Mouse (Mus musculus) heart, embryonic 10.5 days (tissue): ENCODE data around the gene Jsrp1. TPM values are rescaled to one million over a fixed set of nuclear protein-coding genes. Genes with fewer than 3 reads are reported as not detected.

Source experiments
- DNase-seq: peaks from one replicate; pipeline ENCODE4 v3.0.0-alpha.2; 2017; ENCODE audit warnings: low spot score
- H3K27ac ChIP-seq: fragments of 300-500 bp; sonication (generic); 2 replicates; pipeline ENCODE4 v1.5.1; 2016; ENCODE audit warnings: mild to moderate bottlenecking
- H3K27me3 ChIP-seq: fragments of 300-500 bp; sonication (generic); 2 replicates; pipeline ENCODE4 v1.6.1; 2016; ENCODE audit warnings: mild to moderate bottlenecking; ENCODE audit not compliant: poor library complexity, insufficient read depth, severe bottlenecking
- H3K36me3 ChIP-seq: fragments of 300-500 bp; sonication (generic); 2 replicates; pipeline ENCODE4 v1.6.1; 2016; ENCODE audit warnings: mild to moderate bottlenecking, moderate library complexity
- H3K4me1 ChIP-seq: fragments of 300-500 bp; sonication (generic); 2 replicates; pipeline ENCODE4 v1.6.1; 2016; ENCODE audit warnings: mild to moderate bottlenecking
- H3K4me3 ChIP-seq: fragments of 300-500 bp; sonication (generic); 2 replicates; pipeline ENCODE4 v1.5.1; 2016; ENCODE audit warnings: mild to moderate bottlenecking, moderate library complexity
- H3K9me3 ChIP-seq: fragments of 300-500 bp; sonication (generic); 2 replicates; pipeline ENCODE4 v1.6.1; 2016; ENCODE audit warnings: mild to moderate bottlenecking, moderate library complexity
- WGBS: fragments of 180-500 bp; shearing (Covaris S2); methylation state at CpG from one replicate; pipeline ENCODE4 v1.1.7; 2016; 5-methylcytosine and 5-hydroxymethylcytosine counted together
- polyA plus RNA-seq: library from polyadenylated mRNA; unstranded; fragments of >200 nt; fragmentation: Nextera tagmentation; extraction: Ambion mirVana; gene quantifications from 2 replicates; pipeline ENCODE4 v1.2.1, GENCODE M21; 2016

The Jsrp1 gene
- polyA plus RNA-seq, 1 experiment from 2014 or later: 8.8 TPM

DNA sequence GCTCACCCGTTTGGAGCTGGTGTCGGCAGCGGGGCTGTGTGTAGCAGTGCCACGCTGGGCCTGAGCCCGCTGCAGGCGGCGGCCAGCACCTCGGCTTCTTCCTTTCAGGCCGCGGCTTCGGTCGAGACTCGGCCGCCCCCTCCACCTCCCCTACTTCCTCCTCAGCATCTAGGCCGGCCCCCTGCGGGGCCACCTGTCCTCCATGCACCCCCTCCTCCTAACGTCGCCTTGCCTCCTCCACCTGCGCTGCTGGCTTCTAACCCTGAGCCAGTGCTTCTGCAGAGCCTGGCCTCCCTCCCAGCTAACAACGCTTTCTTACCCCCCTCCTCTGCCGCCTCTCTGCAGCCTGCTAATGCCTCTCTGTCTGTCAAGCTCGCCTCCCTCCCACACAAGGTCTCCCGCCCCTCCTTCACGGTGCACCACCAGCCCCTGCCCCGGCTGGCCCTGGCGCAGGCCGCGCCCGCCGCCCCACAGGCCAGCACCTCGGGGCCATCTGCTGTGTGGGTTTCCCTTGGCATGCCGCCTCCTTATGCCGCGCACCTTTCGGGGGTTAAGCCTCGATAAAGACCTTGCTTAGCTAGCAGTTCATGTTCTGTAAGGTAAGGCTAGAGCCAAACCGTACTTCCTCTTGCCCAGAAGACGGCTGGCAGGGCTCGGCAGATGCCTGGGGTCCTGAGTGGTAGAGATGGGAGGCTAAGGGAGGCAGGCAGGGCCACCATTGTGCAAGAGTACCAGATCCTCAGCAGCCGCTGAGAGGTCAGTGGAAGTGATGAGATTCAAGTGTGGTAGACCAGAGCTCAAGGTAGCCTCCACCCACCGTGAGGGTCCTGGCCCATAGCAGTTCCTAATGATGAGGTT, 20.9 kb downstream of the Jsrp1 start:
- peak overlapping the region; percentile 65 for H3K27ac ChIP-seq
- WGBS: 76% methylated on average over 41 of the region's 41 CpGs

DNA sequence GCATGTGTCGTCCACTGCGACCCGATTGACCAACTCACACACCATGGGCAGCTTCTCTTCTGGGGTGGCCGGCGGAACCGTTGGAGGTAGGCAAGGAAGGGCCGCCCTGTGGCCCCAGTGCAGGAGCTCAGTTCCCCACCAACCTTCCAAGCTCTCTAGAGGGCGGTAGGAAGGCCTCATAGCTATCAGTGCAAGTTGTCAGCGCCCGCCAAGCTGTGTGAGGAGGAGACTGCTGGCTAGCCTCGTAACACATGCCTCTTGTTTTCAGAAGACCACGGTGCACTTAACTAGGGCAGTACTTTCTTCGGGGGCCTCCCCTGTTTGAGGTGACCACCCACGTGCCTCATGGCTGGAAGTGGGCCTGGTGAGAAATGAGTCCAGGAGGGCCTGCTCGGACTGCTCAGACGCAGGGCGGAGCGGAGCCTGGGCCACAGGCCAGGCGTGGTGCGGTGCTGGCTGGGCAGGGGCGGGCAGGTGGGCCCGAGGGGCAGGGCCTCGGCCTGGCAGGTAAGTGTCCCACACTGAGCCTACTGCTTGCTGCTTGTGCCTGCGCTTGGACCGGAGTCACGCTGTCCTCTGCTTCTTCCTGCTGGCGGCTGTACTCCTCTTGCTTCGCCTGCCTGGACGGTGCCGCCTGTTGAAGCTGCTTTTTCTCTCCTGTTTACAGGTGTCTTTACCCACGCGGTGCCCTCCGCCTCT, 21.7 kb downstream of the Jsrp1 start:
- no peaks in the 10 kb centered on the region for H3K27me3 ChIP-seq
- no peaks in the 10 kb centered on the region for H3K9me3 ChIP-seq
- H3K4me1 ChIP-seq: peaks cover 36% of the 10 kb centered on the region
- WGBS: 67% methylated on average over 33 of the region's 33 CpGs
- peak overlapping the region; percentile 65 for H3K27ac ChIP-seq
- H3K36me3 ChIP-seq: peaks cover 98% of the 10 kb centered on the region
- DNase-seq: peak; percentile 86
- peak overlapping the region; percentile 3; the same call in 1 of the 2 replicates for H3K4me3 ChIP-seq

More for the DNA sequence above, 20.9 kb downstream of the Jsrp1 start:
- Histone ChIP-seq H3K36me3 (peaks cover 92% of the 10 kb centered on the region), H3K9me3 (no peaks in the 10 kb centered on the region), H3K4me3 (peak overlapping the region; percentile 3; the same call in 1 of the 2 replicates), H3K4me1 (peaks cover 43% of the 10 kb centered on the region), H3K27me3 (no peaks in the 10 kb centered on the region)
- DNase-seq: no peak

DNA sequence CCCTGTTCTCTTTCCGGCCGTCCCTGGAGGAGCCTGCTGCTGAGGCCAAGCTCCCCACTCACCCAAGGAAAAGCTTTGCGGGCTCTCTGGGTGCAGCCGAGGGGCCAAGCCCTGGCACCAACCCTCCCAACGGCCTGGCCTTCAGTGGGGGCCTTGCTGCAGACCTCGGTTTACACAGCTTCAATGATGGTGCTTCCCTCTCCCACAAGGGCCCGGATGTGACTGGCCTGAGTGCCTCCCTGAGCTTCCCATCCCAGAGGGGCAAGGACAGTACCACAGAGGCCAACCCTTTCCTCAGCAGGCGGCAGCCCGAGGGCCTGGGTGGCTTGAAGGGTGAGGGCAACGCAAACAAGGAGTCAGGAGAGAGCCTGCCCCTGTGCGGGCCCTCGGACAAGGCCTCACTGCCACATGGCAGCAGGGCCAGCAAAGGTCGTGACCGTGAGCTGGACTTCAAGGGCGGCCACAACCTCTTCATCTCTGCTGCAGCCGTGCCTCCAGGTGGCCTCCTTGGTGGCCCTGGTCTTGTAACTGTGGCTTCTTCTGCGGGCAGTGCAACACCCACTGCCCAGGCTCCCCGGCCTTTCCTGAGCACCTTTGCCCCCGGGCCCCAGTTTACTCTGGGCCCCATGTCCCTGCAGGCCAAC, 22.4 kb downstream of the Jsrp1 start:
- DNase-seq: no peak
- Histone ChIP-seq H3K4me3 (no peak overlapping the region), H3K9me3 (no peaks in the 10 kb centered on the region), H3K36me3 (peaks cover 98% of the 10 kb centered on the region), H3K27me3 (no peaks in the 10 kb centered on the region), H3K4me1 (peaks cover 28% of the 10 kb centered on the region), H3K27ac (peak overlapping the region; percentile 57)
- WGBS: 85% methylated on average over 19 of the region's 19 CpGs

DNA sequence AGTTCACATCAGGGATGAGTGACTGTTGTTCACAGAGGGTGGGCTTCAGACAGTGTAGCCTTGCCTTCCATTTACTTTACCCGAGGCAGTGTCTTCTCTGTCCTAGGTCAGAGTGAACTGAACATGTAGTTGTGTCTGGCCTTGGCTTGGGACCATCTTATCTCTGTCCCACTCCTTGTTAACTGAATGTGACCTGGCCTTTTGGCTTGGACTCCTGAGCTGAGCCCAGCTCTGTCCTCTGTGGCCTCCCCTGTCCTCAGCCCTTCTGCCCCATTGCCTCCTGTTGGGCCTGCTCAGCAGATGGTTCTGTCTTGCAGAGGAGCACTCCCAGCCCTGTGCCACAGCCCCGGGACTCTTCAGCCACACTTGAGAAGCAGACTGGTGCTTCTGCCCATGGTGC, 25.8 kb downstream of the Jsrp1 start:
- H3K27me3 ChIP-seq: no peaks in the 10 kb centered on the region
- H3K9me3 ChIP-seq: no peaks in the 10 kb centered on the region
- 74% methylated on average over 2 of the region's 2 CpGs for WGBS
- no peak overlapping the region for H3K27ac ChIP-seq
- H3K4me3 ChIP-seq: no peak overlapping the region
- H3K36me3 ChIP-seq: peaks cover 98% of the 10 kb centered on the region
- peaks cover 22% of the 10 kb centered on the region for H3K4me1 ChIP-seq
- no peak for DNase-seq

DNA sequence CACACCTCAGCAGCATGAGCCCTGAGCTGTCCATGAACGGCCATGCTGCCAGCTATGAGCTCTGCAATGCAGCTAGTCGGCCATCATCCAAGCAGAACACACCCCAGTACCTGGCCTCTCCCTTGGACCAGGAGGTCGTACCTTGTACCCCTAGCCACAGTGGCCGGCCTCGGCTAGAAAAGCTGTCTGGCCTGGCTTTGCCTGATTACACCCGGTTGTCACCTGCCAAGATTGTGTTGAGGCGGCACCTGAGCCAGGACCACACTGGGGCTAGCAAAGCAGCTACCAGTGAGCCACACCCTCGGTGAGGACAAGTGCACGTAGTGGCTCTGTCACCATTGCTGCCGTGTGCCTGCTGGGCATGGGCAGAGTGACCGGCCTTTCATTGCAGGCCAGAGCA, 27.3 kb downstream of the Jsrp1 start:
- Histone ChIP-seq H3K27me3 (no peaks in the 10 kb centered on the region), H3K9me3 (no peaks in the 10 kb centered on the region), H3K27ac (no peak overlapping the region), H3K36me3 (peaks cover 98% of the 10 kb centered on the region), H3K4me1 (peaks cover 7% of the 10 kb centered on the region), H3K4me3 (no peak overlapping the region; the same call in 1 of the 2 replicates)
- DNase-seq: no peak
- 91% methylated on average over 11 of the region's 11 CpGs for WGBS

DNA sequence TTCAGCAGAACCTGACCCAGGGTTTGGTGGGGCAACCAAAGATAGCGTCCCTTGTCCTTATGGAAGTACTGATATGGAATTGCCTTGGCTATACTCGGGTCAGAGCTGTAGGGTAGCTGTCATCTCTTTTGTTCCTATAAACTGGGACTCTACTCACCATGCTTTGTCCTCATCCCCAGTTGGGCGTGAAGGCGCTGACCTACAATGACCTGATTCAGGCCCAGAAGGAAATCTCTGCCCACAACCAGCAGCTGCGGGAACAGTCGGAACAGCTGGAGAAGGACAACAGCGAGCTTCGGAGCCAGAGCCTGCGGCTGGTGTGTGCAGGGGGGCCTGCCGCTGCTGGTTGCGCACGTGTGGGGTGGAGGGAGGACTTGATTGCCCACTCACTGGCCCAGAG, 28.4 kb downstream of the Jsrp1 start:
- H3K27ac ChIP-seq: no peak overlapping the region
- H3K4me3 ChIP-seq: no peak overlapping the region

DNA sequence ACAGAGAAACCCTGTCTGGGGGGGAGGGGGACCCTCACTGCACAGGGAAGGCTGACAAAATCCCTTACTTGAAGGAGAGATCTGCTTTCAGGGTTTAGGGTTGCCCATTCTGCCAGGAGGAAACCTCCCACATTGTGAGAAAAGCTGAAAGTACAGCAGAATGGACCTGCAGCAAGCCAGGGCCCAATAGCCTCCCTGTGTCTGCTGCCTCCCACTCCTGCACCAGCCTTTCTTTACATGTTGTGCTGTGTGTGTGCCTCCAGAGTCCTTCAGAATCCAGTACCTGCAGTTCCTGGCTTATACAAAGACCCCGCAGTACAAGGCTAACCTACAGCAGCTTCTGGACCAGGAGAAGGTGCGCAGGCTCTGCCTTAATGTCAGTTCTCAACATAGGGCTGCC, 29.0 kb downstream of the Jsrp1 start:
- no peaks in the 10 kb centered on the region for H3K9me3 ChIP-seq
- DNase-seq: no peak
- WGBS: 95% methylated on average over 2 of the region's 2 CpGs
- H3K4me1 ChIP-seq: no peaks in the 10 kb centered on the region
- H3K27ac ChIP-seq: no peak overlapping the region
- peaks cover 100% of the 10 kb centered on the region for H3K36me3 ChIP-seq
- no peaks in the 10 kb centered on the region for H3K27me3 ChIP-seq
- no peak overlapping the region for H3K4me3 ChIP-seq

More for the DNA sequence above, 28.4 kb downstream of the Jsrp1 start:
- Histone ChIP-seq H3K9me3 (no peaks in the 10 kb centered on the region), H3K4me1 (no peaks in the 10 kb centered on the region), H3K36me3 (peaks cover 98% of the 10 kb centered on the region), H3K27me3 (no peaks in the 10 kb centered on the region)
- WGBS: 90% methylated on average over 12 of the region's 12 CpGs
- no peak for DNase-seq

DNA sequence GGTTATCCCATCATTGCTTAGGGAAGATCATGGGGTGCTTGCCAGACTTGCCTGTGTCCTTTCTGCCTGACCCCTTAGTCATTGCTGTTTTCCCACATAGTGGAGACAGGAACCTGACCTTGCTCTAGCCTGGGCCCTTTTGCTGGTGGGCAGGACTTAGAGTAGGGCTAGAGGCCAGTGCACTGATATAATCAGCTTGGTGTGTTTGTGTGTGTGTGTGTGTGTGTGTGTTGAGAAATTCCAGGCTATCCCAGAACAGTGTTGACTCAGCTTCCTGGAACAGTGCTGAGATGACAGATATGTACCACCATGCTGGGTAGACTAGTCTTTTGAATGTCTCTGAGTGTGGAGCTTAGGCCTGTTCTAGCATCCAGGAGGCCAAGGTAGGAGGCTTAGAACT, 33.7 kb downstream of the Jsrp1 start:
- no peak overlapping the region for H3K27ac ChIP-seq
- no peak overlapping the region for H3K4me3 ChIP-seq
- peaks cover 16% of the 10 kb centered on the region for H3K4me1 ChIP-seq
- no peaks in the 10 kb centered on the region for H3K9me3 ChIP-seq
- peaks cover 98% of the 10 kb centered on the region for H3K36me3 ChIP-seq
- DNase-seq: no peak
- H3K27me3 ChIP-seq: no peaks in the 10 kb centered on the region

DNA sequence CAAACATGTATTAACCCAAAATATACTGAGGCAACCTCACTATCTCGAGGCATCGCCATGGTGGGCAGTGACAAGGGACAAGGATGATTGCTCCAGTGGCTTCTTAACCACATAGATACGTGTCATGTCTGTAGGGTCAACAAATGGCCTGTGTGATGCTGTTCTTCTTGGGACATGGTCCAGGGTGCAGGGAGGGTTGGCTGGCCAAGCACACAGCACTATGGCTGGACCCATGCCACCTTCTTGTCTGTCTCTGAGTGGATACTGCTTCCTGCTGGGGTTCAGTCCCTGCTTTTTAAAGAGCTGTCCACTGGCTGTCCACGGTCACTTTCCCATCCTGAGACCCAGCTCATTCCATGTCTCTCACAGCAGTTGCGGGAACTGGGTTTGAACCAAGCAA, 36.2 kb downstream of the Jsrp1 start:
- Histone ChIP-seq H3K27ac (no peak overlapping the region), H3K4me3 (no peak overlapping the region), H3K4me1 (peaks cover 41% of the 10 kb centered on the region), H3K9me3 (no peaks in the 10 kb centered on the region), H3K36me3 (peaks cover 95% of the 10 kb centered on the region), H3K27me3 (no peaks in the 10 kb centered on the region)
- no peak for DNase-seq
- WGBS: 94% methylated on average over 5 of the region's 5 CpGs

DNA sequence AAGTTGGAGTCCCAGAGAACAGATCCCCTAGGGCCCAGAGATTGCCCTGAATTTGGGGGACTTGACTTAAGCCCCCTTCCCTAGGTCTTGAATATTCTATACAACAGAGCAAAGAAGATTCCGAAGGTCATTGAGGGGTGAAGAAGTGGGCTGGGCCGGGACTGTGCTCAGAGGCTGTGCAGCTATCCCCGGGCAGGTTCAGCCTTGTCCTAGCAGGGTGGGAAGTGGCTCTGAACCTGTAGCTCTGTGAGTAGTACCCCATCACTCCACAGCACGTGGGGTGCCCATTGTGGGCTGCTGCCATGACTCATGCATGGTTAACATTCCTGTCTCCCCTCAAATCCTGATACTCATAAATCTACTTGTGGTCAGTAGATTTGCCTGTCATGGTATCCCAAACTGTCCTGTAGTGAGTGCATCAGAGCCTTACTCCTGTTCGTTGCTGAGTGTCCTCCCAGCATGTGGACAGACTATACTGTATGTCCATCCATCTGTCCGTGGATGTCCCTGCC, 36.9 kb downstream of the Jsrp1 start:
- H3K4me1 ChIP-seq: peaks cover 41% of the 10 kb centered on the region
- H3K9me3 ChIP-seq: no peaks in the 10 kb centered on the region
- H3K36me3 ChIP-seq: peaks cover 95% of the 10 kb centered on the region

DNA sequence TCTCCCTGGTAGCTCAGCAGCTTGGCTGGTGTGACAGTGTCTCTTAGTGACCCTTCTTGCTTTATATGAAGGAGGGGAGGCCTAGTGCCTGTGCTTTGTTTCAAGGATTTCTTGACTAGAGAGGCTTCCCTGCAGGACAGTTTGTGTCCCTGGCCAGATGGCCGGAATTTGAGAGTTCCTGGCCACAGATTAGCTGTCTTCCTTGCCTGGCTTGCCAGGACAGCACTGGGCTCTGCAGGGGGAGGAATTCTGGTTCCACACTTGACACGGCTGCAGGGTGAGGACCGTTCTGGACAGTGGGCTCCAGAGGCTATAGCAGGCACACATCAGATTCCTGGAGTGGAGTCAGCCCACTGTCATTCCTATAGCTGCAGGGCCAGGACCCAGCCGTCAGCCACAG, 37.6 kb downstream of the Jsrp1 start:
- Histone ChIP-seq H3K9me3 (no peaks in the 10 kb centered on the region), H3K27me3 (no peaks in the 10 kb centered on the region), H3K27ac (peak overlapping the region; percentile 62), H3K4me3 (no peak overlapping the region), H3K36me3 (peaks cover 95% of the 10 kb centered on the region), H3K4me1 (peaks cover 41% of the 10 kb centered on the region)
- no peak for DNase-seq
- 61% methylated on average over 4 of the region's 4 CpGs for WGBS

More for the DNA sequence above, 36.9 kb downstream of the Jsrp1 start:
- 80% methylated on average over 6 of the region's 6 CpGs for WGBS
- DNase-seq: no peak
- Histone ChIP-seq H3K27ac (0 out of 2 replicates have a peak overlapping the region, but pooled peaks have one; percentile 62), H3K27me3 (no peaks in the 10 kb centered on the region), H3K4me3 (no peak overlapping the region)

DNA sequence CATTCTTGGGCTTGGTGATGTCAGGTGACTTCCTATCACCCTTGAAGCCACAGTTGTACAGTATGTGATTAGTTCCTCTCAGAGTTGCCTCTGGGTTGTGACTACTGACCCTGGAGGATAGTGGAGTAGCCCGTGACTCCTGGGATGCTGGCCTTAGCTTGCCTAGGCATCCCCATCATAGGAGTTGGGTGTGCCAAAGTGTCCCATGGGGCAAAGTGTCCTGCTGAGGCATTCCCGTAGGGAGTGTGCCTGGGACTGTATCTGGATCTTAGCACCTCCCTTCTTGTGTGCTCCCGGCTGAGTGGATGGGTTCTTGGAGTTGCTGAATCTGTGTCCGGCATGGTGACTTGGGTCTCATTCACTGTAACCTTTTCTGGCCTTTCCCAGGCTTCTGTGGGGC, 38.3 kb downstream of the Jsrp1 start:
- peak overlapping the region; percentile 83 for H3K27ac ChIP-seq
- 62% methylated on average over 4 of the region's 4 CpGs for WGBS

More for the DNA sequence above, 38.3 kb downstream of the Jsrp1 start:
- Histone ChIP-seq H3K4me3 (peak overlapping the region; percentile 20; the same call in 1 of the 2 replicates), H3K27me3 (no peaks in the 10 kb centered on the region), H3K4me1 (peaks cover 41% of the 10 kb centered on the region), H3K9me3 (no peaks in the 10 kb centered on the region), H3K36me3 (peaks cover 95% of the 10 kb centered on the region)
- no peak for DNase-seq
